Mouse (Mus musculus) left cerebral cortex, adult 8-10 months (tissue): ENCODE results near the gene Pde4d. TPM values are rescaled to one million over a fixed set of nuclear protein-coding genes. Genes with fewer than 3 reads are reported as not detected.

Experiments used
- DNase-seq, 2 experiments: peaks; one replicate each; pipeline ENCODE4 v3.0.0; 2022; ENCODE audit warnings: low spot score in 2 of 2
- total RNA-seq, 4 experiments: library from RNA; stranded (reverse); gene quantifications; 2 replicates each; pipeline ENCODE4 v1.2.4; 2022

Gene Pde4d
- total RNA-seq, 4 experiments from 2014 or later = 92.8 to 110 (median 99.5) TPM

- DNase-seq = no peak
Observed at GRCm38 (mm10) chr13:109374465-109374864, 924.7 kb downstream of the Pde4d start.

- no peak for DNase-seq
Observed at GRCm38 (mm10) chr13:109376681-109377080, 926.9 kb downstream of the Pde4d start.

GRCm38 (mm10) chr13:109380149-109380548, 930.4 kb downstream of the Pde4d start:
- no peak for DNase-seq

- DNase-seq = peak in 1 of 2 experiments; percentile 43
Observed at GRCm38 (mm10) chr13:109388626-109389220, 939.0 kb downstream of the Pde4d start.

GRCm38 (mm10) chr13:109402396-109402795, 952.6 kb downstream of the Pde4d start:
- no peak for DNase-seq

GRCm38 (mm10) chr13:109402936-109403335, 953.2 kb downstream of the Pde4d start:
- no peak for DNase-seq

- no peak for DNase-seq
Observed at GRCm38 (mm10) chr13:109406341-109406740, 956.6 kb downstream of the Pde4d start.

- DNase-seq = no peak
Observed at GRCm38 (mm10) chr13:109407371-109407770, 957.6 kb downstream of the Pde4d start.

GRCm38 (mm10) chr13:109420426-109420825, 970.7 kb downstream of the Pde4d start:
- no peak for DNase-seq

GRCm38 (mm10) chr13:109424906-109425305, 975.2 kb downstream of the Pde4d start:
- DNase-seq = no peak

- no peak for DNase-seq
Observed at GRCm38 (mm10) chr13:109425548-109425947, 975.8 kb downstream of the Pde4d start.

GRCm38 (mm10) chr13:109426058-109426457, 976.3 kb downstream of the Pde4d start:
- DNase-seq = no peak

GRCm38 (mm10) chr13:109427541-109427940, 977.8 kb downstream of the Pde4d start:
- DNase-seq = no peak

GRCm38 (mm10) chr13:109429544-109429943, 979.8 kb downstream of the Pde4d start:
- DNase-seq = no peak

GRCm38 (mm10) chr13:109437231-109437776, 987.6 kb downstream of the Pde4d start:
- no peak for DNase-seq

GRCm38 (mm10) chr13:109439436-109440161, 989.9 kb downstream of the Pde4d start:
- no peak for DNase-seq

- peak; percentile 24 to 39 for DNase-seq
Observed at GRCm38 (mm10) chr13:109440331-109440730, 990.6 kb downstream of the Pde4d start.

GRCm38 (mm10) chr13:109440881-109441280, 991.1 kb downstream of the Pde4d start:
- DNase-seq = peak; percentile 69 to 76

GRCm38 (mm10) chr13:109441401-109441973, 991.7 kb downstream of the Pde4d start:
- peak; percentile 43 to 44 for DNase-seq

- no peak for DNase-seq
Observed at GRCm38 (mm10) chr13:109446138-109446537, 996.4 kb downstream of the Pde4d start.

GRCm38 (mm10) chr13:109448121-109448520, 998.4 kb downstream of the Pde4d start:
- no peak for DNase-seq

GRCm38 (mm10) chr13:109474344-109474743, 1024.6 kb downstream of the Pde4d start:
- DNase-seq = no peak
